ENCODE assay signal across 25 mouse cellular contexts in the genomic region with DNA sequence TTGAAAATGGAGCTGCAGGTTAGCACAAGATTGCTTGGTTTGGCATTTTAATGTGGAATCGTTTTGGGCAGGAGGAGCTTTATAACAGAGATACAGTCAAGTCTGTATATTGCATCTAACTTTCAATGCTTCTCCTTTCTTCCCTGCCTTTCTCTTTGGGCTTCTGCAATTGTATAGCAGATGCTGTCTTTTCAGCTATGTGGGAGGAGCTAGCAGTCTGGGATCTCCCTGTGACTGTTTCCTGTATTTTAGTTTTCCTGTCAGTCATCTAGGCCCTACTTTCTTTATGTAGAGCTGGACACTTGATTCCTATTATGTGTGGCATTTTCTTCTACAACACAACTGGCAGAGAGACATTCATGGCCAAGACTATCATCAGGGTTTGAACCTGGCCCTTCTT.
DNase-seq lines count a peak whose midpoint lies in the region; ATAC-seq and TF ChIP-seq lines count a peak whose summit lies in the region.
"Had no signal": no experiment of that assay in that cellular context is flagged by ENCODE, and none has a peak within 500 bp of the region (broad histone marks: within the 10 kb centered on the region; RNA-seq: fewer than 3 reads in every experiment).

No protein-coding gene starts in this region.

- H3K36me3 ChIP-seq in CH12.LX (replicated peaks in 1 of 2; ENCODE audit: control insufficient read depth in 1 of 2, insufficient read depth in 1 of 2, low read length in 1 of 2): no peaks in the 10 kb centered on the region
- no peaks in the 10 kb centered on the region for H3K36me3 ChIP-seq in embryonic facial prominence, embryonic 10.5 days (replicated peaks)
- H3K36me3 ChIP-seq in splenic B cell, adult 2 months (ENCODE audit: control insufficient read depth, insufficient read depth, low read length, poor library complexity, severe bottlenecking): no peaks in the 10 kb centered on the region
- H3K36me3 ChIP-seq: embryonic facial prominence, embryonic 13.5 days; forebrain, embryonic 12.5 days; forebrain, embryonic 15.5 days; heart, embryonic 13.5 days; hindbrain, embryonic 12.5 days; hindbrain, embryonic 15.5 days had no signal

- TF ChIP-seq RAD21 in CH12.LX (IDR thresholded peaks at IDR 0.05; ENCODE audit: low read depth, low read length): no peak

- peak; percentile 34 to 58 for ATAC-seq in hematopoietic stem cell, adult 5-6 weeks (replicated peaks in 1 of 2; ENCODE audit: insufficient read depth in 1 of 2, low FRiP score in 2 of 2, low TSS enrichment in 1 of 2, low read depth in 1 of 2, poor library complexity in 2 of 2, severe bottlenecking in 2 of 2)
- ATAC-seq: activated CD4-positive, CD25-positive, alpha-beta regulatory T cell, adult 4 months; CD4-positive, CD25-positive, alpha-beta regulatory T cell, adult 4 months; forebrain, embryonic 15.5 days; intestine, postnatal 0 days had no signal

- no peak for TF ChIP-seq CTCF in CH12.LX (conservative IDR thresholded peaks at IDR 0.05 in 1 of 2, IDR thresholded peaks at IDR 0.05 in 1 of 2; ENCODE audit: low read depth in 2 of 2, low read length in 2 of 2)
- TF ChIP-seq CTCF in left cerebral cortex, adult 2 months (IDR thresholded peaks at IDR 0.05): no peak

- no peak overlapping the region for H3K4me2 ChIP-seq in CH12.LX (ENCODE audit: insufficient read depth, low read depth, poor library complexity, severe bottlenecking)
- H3K4me2 ChIP-seq: forebrain, embryonic 12.5 days; forebrain, embryonic 15.5 days; heart, embryonic 13.5 days; hindbrain, embryonic 12.5 days; hindbrain, embryonic 15.5 days had no signal

- in situ Hi-C loops in CH12.LX (cut with MboI; ENCODE audit: low pct_ligation_motif_present, low pct_unique_long_range_greater_than_20kb, low sequenced_read_pairs): no loop called here

- WGBS in embryonic facial prominence, embryonic 10.5 days: 76% methylated on average over 1 of the region's 1 CpGs

- H3K27me3 ChIP-seq in CH12.LX (replicated peaks): no peaks in the 10 kb centered on the region
- H3K27me3 ChIP-seq in embryonic facial prominence, embryonic 10.5 days (replicated peaks; ENCODE audit: low read depth, poor library complexity, severe bottlenecking): no peaks in the 10 kb centered on the region
- H3K27me3 ChIP-seq in splenic B cell, adult 2 months (ENCODE audit: control insufficient read depth, insufficient read depth, low read length, poor library complexity, severe bottlenecking): no peaks in the 10 kb centered on the region
- H3K27me3 ChIP-seq: embryonic facial prominence, embryonic 13.5 days; forebrain, embryonic 12.5 days; forebrain, embryonic 15.5 days; heart, embryonic 13.5 days; hindbrain, embryonic 12.5 days; hindbrain, embryonic 15.5 days had no signal

- H3K4me3 ChIP-seq in CH12.LX (replicated peaks in 1 of 3; ENCODE audit: low read depth in 2 of 3, low read length in 2 of 3, poor library complexity in 1 of 3): no peak overlapping the region
- no peak overlapping the region for H3K4me3 ChIP-seq in embryonic facial prominence, embryonic 10.5 days
- H3K4me3 ChIP-seq in left cerebral cortex, adult 2 months: no peak overlapping the region
- H3K4me3 ChIP-seq: embryonic facial prominence, embryonic 13.5 days; erythroblast, embryonic 14.5 days; forebrain, embryonic 12.5 days; forebrain, embryonic 15.5 days; heart, embryonic 13.5 days; hindbrain, embryonic 12.5 days; hindbrain, embryonic 15.5 days had no signal

- no peak for TF ChIP-seq POLR2A in CH12.LX (IDR thresholded peaks at IDR 0.05; ENCODE audit: low read depth, low read length)

- peaks cover 4 to 20% of the 10 kb centered on the region in 2 experiments; a peak in 3 of 4 replicates for H3K4me1 ChIP-seq in CH12.LX (ENCODE audit: control insufficient read depth in 1 of 2, insufficient read depth in 2 of 2)
- H3K4me1 ChIP-seq in embryonic facial prominence, embryonic 10.5 days: peaks cover 20% of the 10 kb centered on the region
- H3K4me1 ChIP-seq: forebrain, embryonic 15.5 days; heart, embryonic 13.5 days; hindbrain, embryonic 12.5 days; hindbrain, embryonic 15.5 days had no signal

- intact Hi-C loops in left cerebral cortex, adult 2 months (cut with DNase I): no loop called here

- H3K27ac ChIP-seq in CH12.LX (ENCODE audit: insufficient read depth, low read depth): no peak overlapping the region
- H3K27ac ChIP-seq in embryonic facial prominence, embryonic 10.5 days (replicated peaks): peak overlapping the region; percentile 35; the same call in 1 of the 2 replicates
- H3K27ac ChIP-seq in left cerebral cortex, adult 2 months: no peak overlapping the region
- H3K27ac ChIP-seq: forebrain, embryonic 12.5 days; forebrain, embryonic 15.5 days; heart, embryonic 13.5 days; hindbrain, embryonic 12.5 days; hindbrain, embryonic 15.5 days had no signal

- H3K9ac ChIP-seq in CH12.LX (ENCODE audit: insufficient read depth, low read depth): no peak overlapping the region
- H3K9ac ChIP-seq: embryonic facial prominence, embryonic 13.5 days; forebrain, embryonic 12.5 days; forebrain, embryonic 15.5 days; heart, embryonic 13.5 days; hindbrain, embryonic 12.5 days; hindbrain, embryonic 15.5 days had no signal

- dilution Hi-C loops in CH12.LX (cut with MboI; ENCODE audit: extremely low pct_ligation_motif_present, extremely low pct_unique_long_range_greater_than_20kb, low sequenced_read_pairs): no loop called here

- peaks cover 13% of the 10 kb centered on the region for H3K9me3 ChIP-seq in CH12.LX (replicated peaks; ENCODE audit: low read length)
- H3K9me3 ChIP-seq in embryonic facial prominence, embryonic 10.5 days: no peaks in the 10 kb centered on the region
- H3K9me3 ChIP-seq: forebrain, embryonic 12.5 days; forebrain, embryonic 15.5 days; heart, embryonic 13.5 days; hindbrain, embryonic 12.5 days; hindbrain, embryonic 15.5 days had no signal

- no peaks in the 10 kb centered on the region for H3K79me2 ChIP-seq in CH12.LX (replicated peaks; ENCODE audit: control insufficient read depth, extremely low read depth, insufficient read depth, poor library complexity, severe bottlenecking)

- peak; percentile 21 for DNase-seq in CH12.LX (ENCODE audit: extremely low read depth)
- DNase-seq in embryonic facial prominence, embryonic 10.5 days (ENCODE audit: low spot score): no peak
- peak; percentile 11 for DNase-seq in splenic B cell, adult 2 months (ENCODE audit: low read depth, low spot score)
- DNase-seq in urinary bladder, postnatal 14 days (ENCODE audit: low spot score): no peak
- DNase-seq in adrenal gland, postnatal 36 days: no peak
- no peak for DNase-seq in left cerebral cortex, adult 2 months (ENCODE audit: extremely low spot score in 1 of 2, low spot score in 2 of 2)
- DNase-seq: adrenal gland, adult 8-10 months; adrenal gland, postnatal 25 days; cerebellum, adult 11 months; cerebellum, adult 2 months; cerebellum, postnatal 36 days; gastrocnemius, postnatal 10 days; gastrocnemius, postnatal 36 days; heart, postnatal 4 days had no signal

- no peak for TF ChIP-seq EP300 in CH12.LX (IDR thresholded peaks at IDR 0.05; ENCODE audit: low read length)

TF ChIP-seq in CH12.LX, 34 proteins besides CTCF, POLR2A, EP300 and RAD21:
- TF ChIP-seq GABPA (IDR thresholded peaks at IDR 0.05; ENCODE audit: insufficient replicate concordance, low read depth, low read length) (no peak), ZKSCAN1 (IDR thresholded peaks at IDR 0.05; ENCODE audit: borderline replicate concordance, low read depth, low read length) (no peak), CHD1 (IDR thresholded peaks at IDR 0.05; ENCODE audit: low read depth, low read length) (no peak), MYC (IDR thresholded peaks at IDR 0.05; ENCODE audit: low read depth, low read length) (no peak), JUN (IDR thresholded peaks at IDR 0.05; ENCODE audit: insufficient read depth, low read depth, low read length) (no peak), TCF12 (IDR thresholded peaks at IDR 0.05; ENCODE audit: low read depth, low read length) (no peak), HCFC1 (IDR thresholded peaks at IDR 0.05; ENCODE audit: low read depth, low read length) (no peak), ELF1 (IDR thresholded peaks at IDR 0.05; ENCODE audit: low read depth, low read length) (no peak), IRF4 (IDR thresholded peaks at IDR 0.05; ENCODE audit: low read depth, low read length) (no peak), JUND (conservative IDR thresholded peaks at IDR 0.05; ENCODE audit: low read depth, low read length) (no peak), MAX (IDR thresholded peaks at IDR 0.05; ENCODE audit: low read length) (no peak), NRF1 (IDR thresholded peaks at IDR 0.05; ENCODE audit: low read depth, low read length) (no peak)

Comparison
In these comparisons a context has a peak if more than half of its experiments do, and no peak if none do; other contexts are left out.
1. DNase-seq: peak in CH12.LX (single experiment) and splenic B cell, adult 2 months (single experiment); none in embryonic facial prominence, embryonic 10.5 days (single experiment), urinary bladder, postnatal 14 days (single experiment), adrenal gland, postnatal 36 days (0 of 2) and left cerebral cortex, adult 2 months (0 of 2).